Mouse (Mus musculus) liver, adult 2 months (tissue): ENCODE measurements around the gene Trnt1. TPM values are rescaled to one million over a fixed set of nuclear protein-coding genes. Genes with fewer than 3 reads are reported as not detected.

Experiments used
- DNase-seq: peaks from one replicate; pipeline ENCODE4 v3.0.0-alpha.2; 2011; ENCODE audit warnings: low read depth, low spot score; ENCODE audit errors: extremely low read depth
- H3K27ac ChIP-seq: fragments of 200-500 bp; replicated peaks from 2 replicates; pipeline ENCODE4 v1.5.1; 2012; ENCODE audit warnings: low read depth, mild to moderate bottlenecking, control low read depth, inconsistent platforms, low read length; ENCODE audit not compliant: insufficient read depth
- H3K27me3 ChIP-seq: fragments of 200-500 bp; 2 replicates; pipeline ENCODE4 v1.6.1; 2012; ENCODE audit warnings: mild to moderate bottlenecking, moderate library complexity, low read length, inconsistent platforms; ENCODE audit not compliant: control insufficient read depth, insufficient read depth
- H3K36me3 ChIP-seq: fragments of 200-500 bp; 2 replicates; pipeline ENCODE4 v1.6.1; 2012; ENCODE audit warnings: low read length, inconsistent platforms; ENCODE audit not compliant: control insufficient read depth, insufficient read depth
- H3K4me1 ChIP-seq: fragments of 200-500 bp; 2 replicates; pipeline ENCODE4 v1.6.1; 2011; ENCODE audit warnings: low read length; ENCODE audit not compliant: control insufficient read depth, insufficient read depth
- H3K4me3 ChIP-seq: fragments of 200-500 bp; 2 replicates; pipeline ENCODE4 v1.5.1; 2011; ENCODE audit warnings: low read depth, mild to moderate bottlenecking, control low read depth, low read length, moderate library complexity; ENCODE audit not compliant: insufficient read depth
- H3K79me2 ChIP-seq: fragments of 200-500 bp; 2 replicates; pipeline ENCODE4 v1.6.1; 2012; ENCODE audit warnings: inconsistent platforms, mild to moderate bottlenecking, low read length, moderate library complexity; ENCODE audit not compliant: control insufficient read depth, insufficient read depth
- H3K9ac ChIP-seq: fragments of 200-500 bp; 2 replicates; pipeline ENCODE4 v1.6.1; 2012; ENCODE audit warnings: low read depth, mild to moderate bottlenecking, control low read depth, inconsistent platforms, low read length
- CTCF ChIP-seq: fragments of 200-500 bp; IDR thresholded peaks from 2 replicates; pipeline ENCODE4 v1.5.1; 2011; ENCODE audit warnings: low read depth, low read length, control low read depth
- POLR2A ChIP-seq: fragments of 200-500 bp; IDR thresholded peaks from 2 replicates; pipeline ENCODE4 v1.6.1; 2011; ENCODE audit warnings: low read length, control low read depth; ENCODE audit not compliant: insufficient read depth; ENCODE audit errors: extremely low read depth
- WGBS: fragments of 180-500 bp; shearing (Covaris S2); methylation state at CpG from one replicate; pipeline ENCODE4 v1.1.7; 2018; 5-methylcytosine and 5-hydroxymethylcytosine counted together
- polyA plus RNA-seq: library from polyadenylated mRNA; depleted of rRNA; stranded (reverse); fragments of >200 nt; gene quantifications from 2 replicates; pipeline ENCODE4 v1.2.3, GENCODE M21; 2012; rRNA removed
- total RNA-seq: library from RNA; depleted of rRNA; stranded (reverse); fragments of >200 nt; gene quantifications from 2 replicates; pipeline ENCODE4 v1.2.3, GENCODE M21; 2014; rRNA removed

The Trnt1 gene
- total RNA-seq: 18.5 and 19.8 TPM in 2 replicates
- 9.2 and 13.7 TPM in 2 replicates for polyA plus RNA-seq

DNA sequence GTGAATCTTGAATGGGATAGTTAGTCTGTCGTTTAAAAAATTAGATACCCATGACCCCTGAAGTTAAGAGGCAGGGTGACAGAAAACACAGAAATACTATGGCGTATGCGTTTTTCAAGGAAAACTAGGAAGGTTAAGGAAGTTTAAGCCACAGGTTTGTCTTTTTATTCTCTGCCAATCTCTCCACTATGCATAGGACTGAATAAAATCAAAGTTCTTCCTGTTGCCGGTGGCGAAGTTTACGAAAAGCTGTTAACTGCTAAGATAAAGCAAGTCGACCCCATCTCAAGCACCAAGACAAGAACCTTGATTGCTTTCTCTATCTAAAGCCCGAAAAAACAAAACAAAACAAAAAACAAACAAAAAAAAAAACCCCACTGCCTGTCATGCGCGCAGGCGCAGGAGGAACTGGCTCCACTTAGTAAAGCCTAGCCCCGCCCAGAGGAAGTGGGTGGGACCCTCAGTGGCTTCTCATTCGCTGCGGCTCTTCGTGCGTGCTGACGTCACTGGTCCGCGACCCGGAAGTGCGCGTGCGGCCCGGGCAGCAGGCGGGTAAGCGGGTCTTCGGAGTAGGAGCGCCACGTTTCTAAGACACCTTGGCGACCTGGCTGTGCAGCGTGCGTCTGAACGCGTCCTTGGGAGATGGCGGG, at the start of gene Trnt1:
TSS of gene Trnt1 (plus strand) at position 481 of the 650 bp plus-strand sequence.
- Histone ChIP-seq H3K79me2 (peaks cover 10% of the 10 kb centered on the region; the same call in 1 of the 2 replicates), H3K36me3 (peaks cover 19% of the 10 kb centered on the region), H3K27me3 (no peaks in the 10 kb centered on the region), H3K4me1 (peaks cover 4% of the 10 kb centered on the region; the same call in 1 of the 2 replicates), H3K27ac (peak within 1 kb of the TSS; percentile 56), H3K9ac (peak within 1 kb of the TSS; percentile 95), H3K4me3 (peak within 1 kb of the TSS; percentile 98)
- TF ChIP-seq POLR2A (peak; percentile 75; the same call in 1 of the 2 replicates), CTCF (no peak)
- DNase-seq: peak; percentile 88
- WGBS: 4% methylated on average over 35 of the region's 35 CpGs

DNA sequence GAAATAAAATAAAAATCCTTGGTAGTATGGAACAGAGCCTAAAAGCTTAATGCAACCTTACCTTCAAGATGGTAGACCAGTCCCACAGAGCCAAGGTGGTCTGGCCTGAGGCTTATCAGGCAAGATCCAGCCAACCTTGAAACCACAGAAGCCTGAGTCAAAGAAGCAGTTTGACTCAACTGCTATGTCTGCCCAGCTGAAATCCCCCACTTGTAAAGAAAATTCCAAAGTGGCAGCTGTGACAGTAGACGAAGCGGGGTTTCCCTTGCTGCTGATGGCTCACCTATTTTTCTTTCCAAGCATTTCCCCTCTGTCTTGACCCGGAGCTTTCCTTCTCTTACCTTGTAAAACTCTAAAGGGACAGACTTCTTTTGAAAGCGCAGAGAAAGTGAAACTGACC, 43.3 kb upstream of the Trnt1 start:
- H3K36me3 ChIP-seq: no peaks in the 10 kb centered on the region
- H3K4me3 ChIP-seq: no peak overlapping the region

GRCm38 (mm10) chr6:106726078-106726477, 42.8 kb upstream of the Trnt1 start:
- no peaks in the 10 kb centered on the region for H3K36me3 ChIP-seq
- TF ChIP-seq POLR2A (no peak), CTCF (no peak)
- H3K27me3 ChIP-seq: no peaks in the 10 kb centered on the region
- H3K27ac ChIP-seq: no peak overlapping the region
- no peak overlapping the region for H3K9ac ChIP-seq
- WGBS: 69% methylated on average over 6 of the region's 6 CpGs
- no peaks in the 10 kb centered on the region for H3K4me1 ChIP-seq
- DNase-seq: no peak
- no peak overlapping the region for H3K4me3 ChIP-seq
- no peaks in the 10 kb centered on the region for H3K79me2 ChIP-seq

More for the DNA sequence above, 43.3 kb upstream of the Trnt1 start:
- Histone ChIP-seq H3K9ac (no peak overlapping the region), H3K4me1 (no peaks in the 10 kb centered on the region), H3K27ac (no peak overlapping the region), H3K27me3 (no peaks in the 10 kb centered on the region), H3K79me2 (no peaks in the 10 kb centered on the region)
- TF ChIP-seq POLR2A (no peak), CTCF (no peak)
- no peak for DNase-seq
- 82% methylated on average over 4 of the region's 4 CpGs for whole genome bisulfite sequencing

- Histone ChIP-seq H3K36me3 (no peaks in the 10 kb centered on the region), H3K27ac (no peak overlapping the region), H3K79me2 (no peaks in the 10 kb centered on the region), H3K4me1 (no peaks in the 10 kb centered on the region), H3K4me3 (no peak overlapping the region), H3K27me3 (no peaks in the 10 kb centered on the region), H3K9ac (no peak overlapping the region)
- DNase-seq: no peak
- TF ChIP-seq CTCF (no peak), POLR2A (no peak)
- WGBS: 52% methylated on average over 1 of the region's 1 CpGs
Measured at GRCm38 (mm10) chr6:106727703-106728102, 41.2 kb upstream of the Trnt1 start.

- Histone ChIP-seq H3K36me3 (no peaks in the 10 kb centered on the region), H3K79me2 (no peaks in the 10 kb centered on the region), H3K4me1 (no peaks in the 10 kb centered on the region), H3K4me3 (no peak overlapping the region), H3K27me3 (no peaks in the 10 kb centered on the region), H3K27ac (no peak overlapping the region), H3K9ac (no peak overlapping the region)
- DNase-seq: no peak
- 68% methylated on average over 4 of the region's 4 CpGs for WGBS
- no peak for TF ChIP-seq POLR2A
- no peak for TF ChIP-seq CTCF
Measured at GRCm38 (mm10) chr6:106729682-106730314, 39.1 kb upstream of the Trnt1 start.

GRCm38 (mm10) chr6:106732563-106732962, 36.4 kb upstream of the Trnt1 start:
- H3K36me3 ChIP-seq: no peaks in the 10 kb centered on the region
- H3K4me1 ChIP-seq: no peaks in the 10 kb centered on the region
- TF ChIP-seq POLR2A: no peak
- no peak for TF ChIP-seq CTCF
- H3K27me3 ChIP-seq: no peaks in the 10 kb centered on the region
- no peak overlapping the region for H3K4me3 ChIP-seq
- H3K27ac ChIP-seq: no peak overlapping the region
- no peaks in the 10 kb centered on the region for H3K79me2 ChIP-seq
- H3K9ac ChIP-seq: no peak overlapping the region
- no peak for DNase-seq
- 68% methylated on average over 4 of the region's 4 CpGs for WGBS
